Mouse (Mus musculus) left cerebral cortex, adult 9 months (tissue): ENCODE results near the gene Frzb.

Source experiments
- DNase-seq, 2 experiments: peaks; one replicate each; pipeline ENCODE4 v3.0.0; 2022; ENCODE audit warnings: low spot score in 2 of 2

The Frzb gene

GRCm38 (mm10) chr2:80423116-80423515, 24.3 kb downstream of the Frzb start:
- DNase-seq = no peak

GRCm38 (mm10) chr2:80421990-80422389, 25.4 kb downstream of the Frzb start:
- DNase-seq = no peak

- DNase-seq = no peak
Observed at GRCm38 (mm10) chr2:80416286-80416685, 31.1 kb downstream of the Frzb start.

GRCm38 (mm10) chr2:80414387-80414786, 33.0 kb downstream of the Frzb start:
- no peak for DNase-seq

- no peak for DNase-seq
Observed at GRCm38 (mm10) chr2:80413124-80413523, 34.3 kb downstream of the Frzb start.

- DNase-seq = no peak
Observed at GRCm38 (mm10) chr2:80409893-80410574, 37.4 kb downstream of the Frzb start.

GRCm38 (mm10) chr2:80404770-80405169, 42.7 kb downstream of the Frzb start:
- no peak for DNase-seq

GRCm38 (mm10) chr2:80398595-80399099, 48.8 kb downstream of the Frzb start:
- DNase-seq = no peak

GRCm38 (mm10) chr2:80396864-80397263, 50.6 kb downstream of the Frzb start:
- DNase-seq = no peak

- DNase-seq = no peak
Observed at GRCm38 (mm10) chr2:80396057-80396456, 51.4 kb downstream of the Frzb start.

GRCm38 (mm10) chr2:80388341-80388740, 59.1 kb downstream of the Frzb start:
- peak in 1 of 2 experiments; percentile 30 for DNase-seq

- DNase-seq = no peak
Observed at GRCm38 (mm10) chr2:80387668-80388067, 59.8 kb downstream of the Frzb start.

GRCm38 (mm10) chr2:80386255-80386654, 61.2 kb downstream of the Frzb start:
- no peak for DNase-seq

- no peak for DNase-seq
Observed at GRCm38 (mm10) chr2:80384447-80384846, 63.0 kb downstream of the Frzb start.

- DNase-seq = no peak
Observed at GRCm38 (mm10) chr2:80379848-80380247, 67.6 kb downstream of the Frzb start.

- DNase-seq = no peak
Observed at GRCm38 (mm10) chr2:80374892-80375291, 72.5 kb downstream of the Frzb start.

- DNase-seq = no peak
Observed at GRCm38 (mm10) chr2:80371458-80371857, 76.0 kb downstream of the Frzb start.
